Mouse (Mus musculus) liver, adult 2 months (tissue): ENCODE results near the gene Mib2. TPM values are rescaled to one million over a fixed set of nuclear protein-coding genes. Genes with fewer than 3 reads are reported as not detected.

ENCODE experiments used
- DNase-seq: peaks from one replicate; pipeline ENCODE4 v3.0.0-alpha.2; 2011; ENCODE audit warnings: low read depth, low spot score; ENCODE audit errors: extremely low read depth
- H3K27ac ChIP-seq: fragments of 200-500 bp; replicated peaks from 2 replicates; pipeline ENCODE4 v1.5.1; 2012; ENCODE audit warnings: low read depth, mild to moderate bottlenecking, control low read depth, inconsistent platforms, low read length; ENCODE audit not compliant: insufficient read depth
- H3K27me3 ChIP-seq: fragments of 200-500 bp; 2 replicates; pipeline ENCODE4 v1.6.1; 2012; ENCODE audit warnings: mild to moderate bottlenecking, moderate library complexity, low read length, inconsistent platforms; ENCODE audit not compliant: control insufficient read depth, insufficient read depth
- H3K36me3 ChIP-seq: fragments of 200-500 bp; 2 replicates; pipeline ENCODE4 v1.6.1; 2012; ENCODE audit warnings: low read length, inconsistent platforms; ENCODE audit not compliant: control insufficient read depth, insufficient read depth
- H3K4me1 ChIP-seq: fragments of 200-500 bp; 2 replicates; pipeline ENCODE4 v1.6.1; 2011; ENCODE audit warnings: low read length; ENCODE audit not compliant: control insufficient read depth, insufficient read depth
- H3K4me3 ChIP-seq: fragments of 200-500 bp; 2 replicates; pipeline ENCODE4 v1.5.1; 2011; ENCODE audit warnings: low read depth, mild to moderate bottlenecking, control low read depth, low read length, moderate library complexity; ENCODE audit not compliant: insufficient read depth
- H3K79me2 ChIP-seq: fragments of 200-500 bp; 2 replicates; pipeline ENCODE4 v1.6.1; 2012; ENCODE audit warnings: inconsistent platforms, mild to moderate bottlenecking, low read length, moderate library complexity; ENCODE audit not compliant: control insufficient read depth, insufficient read depth
- H3K9ac ChIP-seq: fragments of 200-500 bp; 2 replicates; pipeline ENCODE4 v1.6.1; 2012; ENCODE audit warnings: low read depth, mild to moderate bottlenecking, control low read depth, inconsistent platforms, low read length
- CTCF ChIP-seq: fragments of 200-500 bp; IDR thresholded peaks from 2 replicates; pipeline ENCODE4 v1.5.1; 2011; ENCODE audit warnings: low read depth, low read length, control low read depth
- POLR2A ChIP-seq: fragments of 200-500 bp; IDR thresholded peaks from 2 replicates; pipeline ENCODE4 v1.6.1; 2011; ENCODE audit warnings: low read length, control low read depth; ENCODE audit not compliant: insufficient read depth; ENCODE audit errors: extremely low read depth
- WGBS: fragments of 180-500 bp; shearing (Covaris S2); methylation state at CpG from one replicate; pipeline ENCODE4 v1.1.7; 2018; 5-methylcytosine and 5-hydroxymethylcytosine counted together
- polyA plus RNA-seq: library from polyadenylated mRNA; depleted of rRNA; stranded (reverse); fragments of >200 nt; gene quantifications from 2 replicates; pipeline ENCODE4 v1.2.3, GENCODE M21; 2012; rRNA removed
- total RNA-seq: library from RNA; depleted of rRNA; stranded (reverse); fragments of >200 nt; gene quantifications from 2 replicates; pipeline ENCODE4 v1.2.3, GENCODE M21; 2014; rRNA removed

The Mib2 gene
- 16.4 and 19.0 TPM in 2 replicates for total RNA-seq
- 32.2 and 35.8 TPM in 2 replicates for polyA plus RNA-seq

DNA sequence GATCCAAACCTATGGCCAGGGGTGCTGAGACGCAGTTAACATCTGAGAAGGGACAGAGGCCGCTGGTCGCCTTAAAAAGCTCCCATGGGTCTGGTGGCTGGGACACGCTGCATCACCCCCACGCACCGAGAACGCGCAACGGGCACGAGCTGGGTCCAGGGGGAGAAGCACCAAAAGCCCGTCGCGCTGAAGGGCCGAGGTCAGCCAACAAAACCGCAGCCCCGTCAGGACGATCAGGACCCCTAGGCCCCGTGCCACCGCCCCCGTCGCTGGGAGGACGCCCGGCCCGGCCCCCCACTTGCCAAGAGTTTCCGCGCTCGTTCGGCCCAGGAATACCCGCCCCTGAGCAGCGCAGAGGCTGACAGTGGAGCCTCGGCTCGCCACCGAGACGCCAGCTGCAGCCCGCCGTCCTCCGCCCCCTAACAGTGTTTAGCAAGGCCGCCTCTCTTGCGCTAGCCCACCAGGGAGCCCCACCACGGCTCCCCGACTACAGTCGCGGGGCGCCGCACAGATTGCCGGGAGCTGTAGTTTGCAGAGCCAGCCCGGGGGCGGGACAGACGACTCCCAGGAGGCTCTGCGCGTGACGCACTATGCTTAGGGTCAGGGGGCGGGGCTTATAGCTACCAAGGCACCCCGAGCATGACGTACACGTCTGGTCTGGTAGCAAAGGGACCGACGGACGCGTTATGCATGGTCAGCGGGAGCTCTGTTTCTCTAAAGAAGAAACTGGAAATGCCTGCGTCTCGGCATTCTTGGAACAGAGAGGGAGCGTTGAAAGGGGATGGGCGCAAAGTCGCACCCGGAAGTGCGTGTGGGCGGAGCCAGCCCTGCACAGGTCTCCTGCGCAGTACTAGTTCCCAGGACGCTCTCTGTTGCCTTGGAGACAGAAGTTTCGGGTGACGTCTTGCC is at the start of gene Mib2:
Gene Mib2, minus strand, starts transcription at position 510 of the 909 bp plus-strand sequence.
- TF ChIP-seq POLR2A: no peak
- TF ChIP-seq CTCF: no peak
- no peaks in the 10 kb centered on the region for H3K36me3 ChIP-seq
- peak; percentile 89 for DNase-seq
- peaks cover 5% of the 10 kb centered on the region for H3K4me1 ChIP-seq
- H3K79me2 ChIP-seq: peaks cover 6% of the 10 kb centered on the region; the same call in 1 of the 2 replicates
- H3K4me3 ChIP-seq: peak within 1 kb of the TSS; percentile 69
- peak within 1 kb of the TSS; percentile 75 for H3K9ac ChIP-seq
- no peaks in the 10 kb centered on the region for H3K27me3 ChIP-seq
- peak within 1 kb of the TSS; percentile 65 for H3K27ac ChIP-seq
- WGBS: under 1% methylated on average over 72 of the region's 73 CpGs

DNA sequence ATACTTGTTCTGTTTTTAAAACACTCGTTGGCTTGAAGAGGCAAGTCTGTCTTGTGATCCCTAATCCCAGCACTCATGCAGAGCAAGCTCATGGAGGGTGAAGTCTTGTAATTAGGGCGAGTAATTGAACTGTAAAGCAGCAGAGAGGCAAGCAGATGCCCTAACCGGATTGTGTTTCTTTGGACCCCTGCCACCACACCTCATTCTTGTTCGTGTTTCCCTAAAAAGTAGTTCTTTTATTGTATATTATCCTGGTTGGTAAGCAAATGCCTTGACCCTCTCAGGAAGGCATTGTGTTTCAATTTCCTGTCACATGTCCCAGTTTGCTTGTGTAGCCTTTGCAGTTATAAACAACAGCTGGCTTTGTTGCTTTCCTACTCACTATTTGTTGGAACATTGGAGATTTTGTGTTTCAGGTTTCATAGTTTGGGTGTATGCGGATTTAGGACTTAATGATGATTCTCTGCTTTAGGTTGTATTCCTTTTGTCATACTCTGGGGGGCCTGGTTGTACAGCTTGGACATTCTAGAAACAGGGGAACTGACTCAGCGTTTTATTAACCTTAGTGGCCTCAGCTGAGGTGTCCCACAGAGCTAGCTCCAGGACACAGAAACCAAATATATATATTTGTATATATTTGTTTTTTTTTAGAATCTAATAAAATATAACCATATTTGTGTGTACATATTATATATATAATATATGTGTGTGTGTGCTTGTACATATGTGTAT is 41.7 kb upstream of the Mib2 start:
- WGBS: 67% methylated on average over 6 of the region's 6 CpGs
- H3K27ac ChIP-seq: peak overlapping the region; percentile 52; the same call in 1 of the 2 replicates
- no peaks in the 10 kb centered on the region for H3K27me3 ChIP-seq
- DNase-seq: peak; percentile 31
- TF ChIP-seq POLR2A: no peak
- no peak for TF ChIP-seq CTCF
- H3K36me3 ChIP-seq: peaks cover 11% of the 10 kb centered on the region; the same call in 1 of the 2 replicates
- H3K4me3 ChIP-seq: no peak overlapping the region
- 0 out of 2 replicates have a peak overlapping the region, but pooled peaks have one; percentile 21 for H3K9ac ChIP-seq
- H3K4me1 ChIP-seq: peaks cover 4% of the 10 kb centered on the region
- H3K79me2 ChIP-seq: peaks cover 20% of the 10 kb centered on the region; the same call in 1 of the 2 replicates

DNA sequence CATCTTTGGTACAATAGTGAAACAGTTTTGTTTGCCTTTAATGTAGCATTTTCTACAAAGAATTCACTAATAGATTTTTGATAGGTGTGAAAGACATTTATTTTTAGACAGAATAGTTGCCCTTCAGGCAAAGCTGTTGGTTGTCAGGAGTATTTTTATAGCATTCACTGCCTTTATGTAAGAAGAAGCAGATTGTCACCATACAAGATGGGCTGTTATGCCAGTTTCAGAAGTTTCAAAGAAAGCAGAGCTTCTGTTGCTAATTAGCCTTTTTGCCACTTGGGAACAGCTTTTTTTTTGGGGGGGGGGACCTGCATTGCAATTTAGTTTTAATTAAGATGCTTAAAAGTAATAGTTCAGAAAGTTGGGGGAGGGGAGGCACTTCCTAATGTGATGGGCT is 40.0 kb upstream of the Mib2 start:
- Histone ChIP-seq H3K79me2 (peaks cover 28% of the 10 kb centered on the region), H3K27ac (no peak overlapping the region), H3K36me3 (0 out of 2 replicates have a peak, but pooled peaks cover 2% of the 10 kb centered on the region), H3K27me3 (no peaks in the 10 kb centered on the region), H3K9ac (no peak overlapping the region), H3K4me3 (no peak overlapping the region), H3K4me1 (peaks cover 4% of the 10 kb centered on the region)
- DNase-seq: no peak
- no peak for TF ChIP-seq POLR2A
- TF ChIP-seq CTCF: no peak

DNA sequence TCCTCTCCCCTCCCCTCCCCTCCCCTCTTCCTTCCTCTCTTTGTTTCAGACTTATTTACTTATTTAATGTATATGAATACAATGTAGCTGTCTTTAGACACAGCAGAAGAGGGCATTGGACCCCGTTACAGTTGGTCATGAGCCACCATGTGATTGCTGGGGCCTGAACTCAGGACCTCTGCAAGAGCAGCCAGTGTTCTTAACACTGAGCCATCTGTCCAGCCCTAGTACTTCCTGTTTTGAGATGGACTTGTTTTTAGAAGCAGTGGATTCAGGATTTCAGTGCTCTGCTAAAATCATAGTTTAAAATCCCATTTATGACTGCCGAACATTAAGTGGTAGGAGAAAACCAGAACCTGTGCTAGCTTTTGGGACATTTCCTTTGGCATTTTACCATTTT is 39.6 kb upstream of the Mib2 start:
- Histone ChIP-seq H3K4me3 (no peak overlapping the region), H3K27me3 (no peaks in the 10 kb centered on the region), H3K4me1 (peaks cover 4% of the 10 kb centered on the region), H3K9ac (no peak overlapping the region), H3K27ac (no peak overlapping the region), H3K36me3 (0 out of 2 replicates have a peak, but pooled peaks cover 2% of the 10 kb centered on the region), H3K79me2 (peaks cover 28% of the 10 kb centered on the region)
- WGBS: 82% methylated on average over 2 of the region's 2 CpGs
- no peak for DNase-seq
- TF ChIP-seq CTCF (no peak), POLR2A (no peak)

DNA sequence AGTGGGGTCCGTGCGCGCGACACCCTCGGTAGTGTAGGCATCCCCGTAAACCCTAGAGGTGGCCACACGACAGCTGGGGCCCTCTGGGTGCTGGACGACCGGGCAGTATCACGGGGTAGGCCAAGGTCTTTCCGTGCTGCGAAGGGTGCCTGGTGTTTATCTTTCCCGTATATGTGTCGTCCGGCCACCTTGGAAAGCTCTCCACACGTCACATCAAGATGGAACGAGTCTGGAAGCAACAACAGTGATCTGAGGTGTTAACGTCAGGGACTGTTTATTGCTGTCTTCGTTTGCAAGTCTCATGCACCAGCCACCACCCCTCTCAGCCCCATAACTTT is 36.6 kb upstream of the Mib2 start:
- peak overlapping the region; percentile 79 for H3K4me3 ChIP-seq
- H3K36me3 ChIP-seq: no peaks in the 10 kb centered on the region
- peak; percentile 35 for DNase-seq
- H3K27me3 ChIP-seq: no peaks in the 10 kb centered on the region
- H3K4me1 ChIP-seq: peaks cover 2% of the 10 kb centered on the region
- peak overlapping the region; percentile 97 for H3K9ac ChIP-seq
- peaks cover 22% of the 10 kb centered on the region for H3K79me2 ChIP-seq
- TF ChIP-seq CTCF (no peak), POLR2A (no peak)
- WGBS: under 1% methylated on average over 19 of the region's 19 CpGs
- peak overlapping the region; percentile 92 for H3K27ac ChIP-seq
